Mouse (Mus musculus) cortical plate, adult 2 months (tissue): Measurements from ENCODE around the gene Aknad1.

ENCODE experiments used
- CTCF ChIP-seq: fragments of 200-500 bp; IDR thresholded peaks from 2 replicates; pipeline ENCODE4 v1.5.1; 2011; ENCODE audit warnings: mild to moderate bottlenecking, control low read depth, low read length; ENCODE audit not compliant: insufficient read depth; ENCODE audit errors: extremely low read depth
- POLR2A ChIP-seq: fragments of 200-500 bp; IDR thresholded peaks from 2 replicates; pipeline ENCODE4 v1.6.1; 2011; ENCODE audit warnings: mild to moderate bottlenecking, low read length, control low read depth; ENCODE audit not compliant: insufficient read depth; ENCODE audit errors: extremely low read depth

GRCm38 (mm10) chr3:108719761-108720160, 19.7 kb upstream of the Aknad1 start:
- TF ChIP-seq POLR2A (no peak), CTCF (no peak)
